Mouse (Mus musculus) midbrain, embryonic 13.5 days (tissue): ENCODE data around the gene Rad52. TPM values are rescaled to one million over a fixed set of nuclear protein-coding genes. Genes with fewer than 3 reads are reported as not detected.

Source experiments
- ATAC-seq: fragments of 200-750 bp; cut with Nextera tagmentation; 2 replicates; pipeline ENCODE4 v1.8.0; 2017; ENCODE audit warnings: mild to moderate bottlenecking, moderate TSS enrichment, moderate library complexity
- H3K27ac ChIP-seq: fragments of 300-500 bp; sonication (generic); 2 replicates; pipeline ENCODE4 v1.5.1; 2015; ENCODE audit warnings: inconsistent platforms, mild to moderate bottlenecking, moderate library complexity
- H3K27me3 ChIP-seq: fragments of 300-500 bp; sonication (generic); 2 replicates; pipeline ENCODE4 v1.6.1; 2015; ENCODE audit warnings: mild to moderate bottlenecking, inconsistent platforms
- H3K36me3 ChIP-seq: fragments of 300-500 bp; sonication (generic); 2 replicates; pipeline ENCODE4 v1.6.1; 2015; ENCODE audit warnings: mild to moderate bottlenecking, inconsistent platforms
- H3K4me1 ChIP-seq: fragments of 300-500 bp; sonication (generic); replicated peaks from 2 replicates; pipeline ENCODE4 v1.6.1; 2015; ENCODE audit warnings: inconsistent platforms
- H3K4me2 ChIP-seq: fragments of 300-500 bp; sonication (generic); replicated peaks from 2 replicates; pipeline ENCODE4 v1.6.1; 2015; ENCODE audit warnings: moderate library complexity, mild to moderate bottlenecking, inconsistent platforms
- H3K4me3 ChIP-seq: fragments of 300-500 bp; sonication (generic); replicated peaks from 2 replicates; pipeline ENCODE4 v1.5.1; 2015; ENCODE audit warnings: mild to moderate bottlenecking, inconsistent platforms
- H3K9ac ChIP-seq: fragments of 300-500 bp; sonication (generic); replicated peaks from 2 replicates; pipeline ENCODE4 v1.6.1; 2015; ENCODE audit warnings: mild to moderate bottlenecking, inconsistent platforms
- H3K9me3 ChIP-seq: fragments of 300-500 bp; sonication (generic); 2 replicates; pipeline ENCODE4 v1.6.1; 2016; ENCODE audit warnings: mild to moderate bottlenecking, inconsistent platforms
- WGBS: fragments of 180-500 bp; shearing (Covaris S2); methylation state at CpG from one replicate; pipeline ENCODE4 v1.1.7; 2015; 5-methylcytosine and 5-hydroxymethylcytosine counted together
- polyA plus RNA-seq: library from polyadenylated mRNA; unstranded; fragments of >200 nt; fragmentation: Nextera tagmentation; extraction: Ambion mirVana; gene quantifications from 2 replicates; pipeline ENCODE4 v1.2.1, GENCODE M21; 2015

The Rad52 gene
- polyA plus RNA-seq, result 27.1 and 28.9 TPM in 2 replicates

- H3K4me3 ChIP-seq, result peak within 1 kb of the TSS; percentile 93
- peak within 1 kb of the TSS; percentile 89 for H3K27ac ChIP-seq
- no peaks in the 10 kb centered on the region for H3K27me3 ChIP-seq
- H3K4me2 ChIP-seq, result peak within 1 kb of the TSS; percentile 80
- peak; percentile 94 for ATAC-seq
- H3K4me1 ChIP-seq, result peaks cover 12% of the 10 kb centered on the region
- H3K9ac ChIP-seq, result peak within 1 kb of the TSS; percentile 95
- H3K36me3 ChIP-seq, result peaks cover 2% of the 10 kb centered on the region; the same call in 1 of the 2 replicates
- WGBS, result 1% methylated on average over 67 of the region's 67 CpGs
- H3K9me3 ChIP-seq, result no peaks in the 10 kb centered on the region
These were observed at the start of gene Rad52 for GRCm38 (mm10) chr6:119902204-119903080. Gene Rad52, plus strand, starts transcription at chr6:119902698.

DNA sequence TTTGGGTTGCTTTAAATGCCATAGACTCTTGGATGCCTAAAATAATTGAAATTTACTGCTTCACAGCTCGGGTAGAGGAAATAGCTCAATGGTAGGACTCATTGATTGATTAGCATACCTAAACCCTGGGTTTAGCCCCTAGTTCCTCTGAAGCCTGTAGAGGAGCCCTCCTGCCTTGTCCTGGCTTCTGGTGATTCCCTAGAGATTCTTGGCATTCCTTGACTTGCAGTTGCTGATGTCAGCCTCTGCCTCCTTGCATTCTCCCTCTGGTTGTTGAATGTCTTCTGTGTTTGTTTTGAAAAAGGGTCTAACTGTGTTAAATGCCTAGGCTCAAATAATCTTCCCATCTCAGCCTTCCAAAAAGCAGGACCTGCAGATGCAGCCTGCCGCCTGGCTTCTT lies 48.3 kb upstream of the Rad52 start:
- 58% methylated on average over 2 of the region's 2 CpGs for WGBS
- ATAC-seq, result no peak
- no peaks in the 10 kb centered on the region for H3K27me3 ChIP-seq
- no peaks in the 10 kb centered on the region for H3K9me3 ChIP-seq
- H3K9ac ChIP-seq, result no peak overlapping the region
- H3K36me3 ChIP-seq, result no peaks in the 10 kb centered on the region
- H3K27ac ChIP-seq, result no peak overlapping the region
- no peak overlapping the region for H3K4me2 ChIP-seq
- H3K4me3 ChIP-seq, result no peak overlapping the region
- H3K4me1 ChIP-seq, result peaks cover 9% of the 10 kb centered on the region

DNA sequence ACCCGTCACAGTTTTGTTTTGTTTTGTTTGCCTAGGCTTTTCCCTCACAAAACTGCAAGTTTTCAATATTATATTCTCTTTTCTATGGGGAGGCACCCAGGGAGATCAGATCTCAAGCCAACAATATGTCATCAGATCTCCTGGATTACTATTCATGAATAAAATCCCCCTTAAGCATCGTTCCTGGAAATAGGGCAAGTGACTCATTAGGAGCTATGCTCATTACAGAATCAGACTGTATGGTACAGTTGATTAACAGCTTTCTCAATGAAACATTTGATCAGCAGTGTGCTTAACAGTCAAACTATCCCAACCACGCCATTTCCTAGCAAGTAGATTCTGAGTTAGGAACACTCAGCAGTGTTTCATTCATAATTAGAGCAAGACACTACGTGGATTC lies 47.0 kb upstream of the Rad52 start:
- no peaks in the 10 kb centered on the region for H3K36me3 ChIP-seq
- H3K9me3 ChIP-seq, result no peaks in the 10 kb centered on the region
- no peaks in the 10 kb centered on the region for H3K27me3 ChIP-seq
- H3K4me2 ChIP-seq, result no peak overlapping the region
- WGBS, result 83% methylated on average over 4 of the region's 4 CpGs
- no peaks in the 10 kb centered on the region for H3K4me1 ChIP-seq
- H3K9ac ChIP-seq, result no peak overlapping the region
- no peak overlapping the region for H3K4me3 ChIP-seq
- no peak overlapping the region for H3K27ac ChIP-seq
- ATAC-seq, result no peak

DNA sequence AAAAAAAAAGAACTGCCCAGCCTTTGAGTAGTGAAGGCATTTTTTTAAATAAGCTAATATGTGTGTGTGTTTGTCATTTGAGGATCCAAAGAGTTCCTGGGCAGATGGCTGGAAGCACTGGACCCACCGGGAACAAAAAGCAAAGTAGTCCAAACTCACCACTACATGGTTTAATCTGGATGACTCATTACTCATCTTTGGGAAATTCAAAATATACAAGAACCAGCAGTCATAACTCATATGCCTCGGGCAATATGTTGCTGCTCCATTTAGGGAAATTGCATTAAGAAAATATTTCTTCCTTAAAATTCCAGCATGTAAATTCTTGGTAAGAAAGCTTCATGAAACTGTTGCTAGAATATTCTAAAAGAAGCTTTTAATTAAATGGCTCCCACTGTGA lies 42.3 kb upstream of the Rad52 start:
- Histone ChIP-seq H3K27ac (no peak overlapping the region), H3K9me3 (no peaks in the 10 kb centered on the region), H3K4me2 (no peak overlapping the region), H3K9ac (no peak overlapping the region), H3K4me1 (0 out of 2 replicates have a peak, but pooled peaks cover 2% of the 10 kb centered on the region), H3K4me3 (no peak overlapping the region), H3K27me3 (no peaks in the 10 kb centered on the region), H3K36me3 (no peaks in the 10 kb centered on the region)
- 95% methylated on average over 2 of the region's 2 CpGs for WGBS
- ATAC-seq, result no peak

DNA sequence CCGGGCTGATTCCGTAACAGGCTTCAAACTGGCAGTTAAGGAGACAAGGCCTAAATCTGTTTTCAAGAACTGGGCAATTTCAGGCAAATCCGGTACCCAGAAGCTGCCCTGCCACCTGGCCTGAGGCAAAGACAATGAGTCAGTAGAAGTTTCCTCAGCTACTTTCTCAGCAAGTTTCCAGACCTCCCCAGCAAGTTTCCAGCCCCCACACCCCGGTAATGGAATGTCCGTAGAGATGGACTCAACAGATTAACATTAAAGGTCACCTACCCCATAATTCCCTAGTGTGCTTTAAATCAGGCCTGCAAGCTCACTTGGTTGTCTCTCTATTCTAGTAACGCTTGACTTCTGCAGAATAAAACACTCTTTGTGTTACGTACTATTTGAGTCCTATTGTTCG lies 41.0 kb upstream of the Rad52 start:
- 30% methylated on average over 8 of the region's 8 CpGs for WGBS

GRCm38 (mm10) chr6:119864341-119865034 lies 38.0 kb upstream of the Rad52 start:
- no peaks in the 10 kb centered on the region for H3K36me3 ChIP-seq
- H3K4me1 ChIP-seq, result 0 out of 2 replicates have a peak, but pooled peaks cover 2% of the 10 kb centered on the region
- no peaks in the 10 kb centered on the region for H3K27me3 ChIP-seq
- H3K4me2 ChIP-seq, result no peak overlapping the region
- no peaks in the 10 kb centered on the region for H3K9me3 ChIP-seq
- WGBS, result 92% methylated on average over 11 of the region's 11 CpGs
- no peak overlapping the region for H3K9ac ChIP-seq
- H3K27ac ChIP-seq, result no peak overlapping the region
- H3K4me3 ChIP-seq, result no peak overlapping the region
- no peak for ATAC-seq

More for the DNA sequence above, 41.0 kb upstream of the Rad52 start:
- H3K9ac ChIP-seq, result no peak overlapping the region
- ATAC-seq, result no peak
- 0 out of 2 replicates have a peak, but pooled peaks cover 2% of the 10 kb centered on the region for H3K4me1 ChIP-seq
- no peak overlapping the region for H3K4me3 ChIP-seq
- H3K27ac ChIP-seq, result no peak overlapping the region
- no peaks in the 10 kb centered on the region for H3K36me3 ChIP-seq
- no peak overlapping the region for H3K4me2 ChIP-seq
- no peaks in the 10 kb centered on the region for H3K27me3 ChIP-seq
- H3K9me3 ChIP-seq, result no peaks in the 10 kb centered on the region

DNA sequence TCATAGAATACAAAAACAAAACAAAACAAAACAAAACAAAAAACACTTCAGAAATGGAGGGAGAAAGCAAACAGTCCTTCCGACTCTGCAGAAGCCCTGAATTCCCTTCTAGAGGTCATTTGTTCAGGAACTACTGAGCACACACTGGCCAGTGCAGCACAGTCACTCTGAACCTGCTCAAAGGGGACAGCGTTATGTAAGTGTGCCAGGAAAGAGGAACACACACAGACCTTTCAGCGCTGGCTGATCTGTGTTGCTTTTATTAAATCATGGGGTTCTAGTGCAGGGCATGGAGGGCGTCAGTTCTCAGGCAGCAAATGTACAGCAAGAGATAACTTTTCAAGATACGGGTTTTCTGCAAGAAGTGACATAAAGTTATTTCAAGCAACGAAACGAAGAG lies 19.3 kb upstream of the Rad52 start:
- WGBS, result 85% methylated on average over 7 of the region's 7 CpGs
- H3K9me3 ChIP-seq, result no peaks in the 10 kb centered on the region
- H3K9ac ChIP-seq, result no peak overlapping the region
- H3K4me3 ChIP-seq, result no peak overlapping the region
- no peaks in the 10 kb centered on the region for H3K36me3 ChIP-seq
- ATAC-seq, result no peak
- no peaks in the 10 kb centered on the region for H3K4me1 ChIP-seq
- H3K27me3 ChIP-seq, result no peaks in the 10 kb centered on the region
- no peak overlapping the region for H3K4me2 ChIP-seq
- H3K27ac ChIP-seq, result no peak overlapping the region

GRCm38 (mm10) chr6:119892711-119893110 lies 9.8 kb upstream of the Rad52 start:
- Histone ChIP-seq H3K27ac (no peak overlapping the region), H3K4me3 (no peak overlapping the region), H3K36me3 (no peaks in the 10 kb centered on the region), H3K27me3 (0 out of 2 replicates have a peak, but pooled peaks cover 3% of the 10 kb centered on the region), H3K4me1 (no peaks in the 10 kb centered on the region), H3K4me2 (no peak overlapping the region), H3K9me3 (no peaks in the 10 kb centered on the region), H3K9ac (no peak overlapping the region)
- WGBS, result 89% methylated on average over 7 of the region's 7 CpGs
- ATAC-seq, result no peak

GRCm38 (mm10) chr6:119903081-119903789 lies 737 bp downstream of the Rad52 start:
- Histone ChIP-seq H3K4me3 (peak overlapping the region; percentile 93), H3K36me3 (peaks cover 6% of the 10 kb centered on the region; the same call in 1 of the 2 replicates), H3K4me1 (peaks cover 13% of the 10 kb centered on the region), H3K4me2 (peak overlapping the region; percentile 80), H3K9me3 (no peaks in the 10 kb centered on the region), H3K27ac (peak overlapping the region; percentile 89), H3K27me3 (no peaks in the 10 kb centered on the region), H3K9ac (peak overlapping the region; percentile 95)
- no peak for ATAC-seq
- WGBS, result 28% methylated on average over 15 of the region's 15 CpGs

GRCm38 (mm10) chr6:119905461-119905860 lies 3.0 kb downstream of the Rad52 start:
- Histone ChIP-seq H3K4me2 (no peak overlapping the region), H3K9me3 (no peaks in the 10 kb centered on the region), H3K4me1 (peaks cover 13% of the 10 kb centered on the region), H3K27ac (no peak overlapping the region), H3K4me3 (no peak overlapping the region), H3K9ac (no peak overlapping the region), H3K27me3 (no peaks in the 10 kb centered on the region), H3K36me3 (peaks cover 6% of the 10 kb centered on the region; the same call in 1 of the 2 replicates)
- no peak for ATAC-seq
- WGBS, result 80% methylated on average over 5 of the region's 5 CpGs

GRCm38 (mm10) chr6:119912046-119912445 lies 9.5 kb downstream of the Rad52 start:
- H3K4me1 ChIP-seq, result 0 out of 2 replicates have a peak, but pooled peaks cover 2% of the 10 kb centered on the region
- no peak overlapping the region for H3K27ac ChIP-seq
- H3K9me3 ChIP-seq, result no peaks in the 10 kb centered on the region
- no peaks in the 10 kb centered on the region for H3K27me3 ChIP-seq
- ATAC-seq, result no peak
- no peak overlapping the region for H3K4me3 ChIP-seq
- WGBS, result 87% methylated on average over 5 of the region's 5 CpGs
- H3K9ac ChIP-seq, result no peak overlapping the region
- H3K36me3 ChIP-seq, result peaks cover 54% of the 10 kb centered on the region
- H3K4me2 ChIP-seq, result no peak overlapping the region
